Mouse (Mus musculus) gastrocnemius, adult 18-20 months (tissue): ENCODE results near the gene Ercc2. TPM values are rescaled to one million over a fixed set of nuclear protein-coding genes. Genes with fewer than 3 reads are reported as not detected.

ENCODE experiments used
- DNase-seq: peaks from one replicate; pipeline ENCODE4 v3.0.0; 2021; ENCODE audit warnings: low spot score
- total RNA-seq, 2 experiments: library from RNA; stranded (reverse); gene quantifications; 2 replicates each; pipeline ENCODE4 v1.2.3; 2021

Ercc2 gene
- total RNA-seq, 2 experiments from 2014 or later: 9.0 to 10.6 TPM

GRCm38 (mm10) chr7:19359299-19359891 is 22.4 kb upstream of the Ercc2 start, which contains the start of the genes Cd3eap and Ppp1r13l:
TSS of gene Cd3eap (minus strand) at chr7:19359483.
TSS of gene Ppp1r13l (plus strand) at chr7:19359749.
- DNase-seq: peak; percentile 89

- peak; percentile 78 for DNase-seq
These were observed 21.7 kb upstream of the Ercc2 start for GRCm38 (mm10) chr7:19359892-19360641.

- DNase-seq: peak; percentile 96
These were observed 20.9 kb upstream of the Ercc2 start for GRCm38 (mm10) chr7:19360944-19361343.

- peak; percentile 84 for DNase-seq
These were observed 20.1 kb upstream of the Ercc2 start for GRCm38 (mm10) chr7:19361720-19362119.

- no peak for DNase-seq
These were observed 19.5 kb upstream of the Ercc2 start for GRCm38 (mm10) chr7:19362276-19362675.

- DNase-seq: peak; percentile 83
These were observed 17.9 kb upstream of the Ercc2 start for GRCm38 (mm10) chr7:19363881-19364280.

- DNase-seq: no peak
These were observed 16.4 kb upstream of the Ercc2 start for GRCm38 (mm10) chr7:19365376-19365775.

GRCm38 (mm10) chr7:19368380-19368779 is 13.4 kb upstream of the Ercc2 start:
- no peak for DNase-seq

- DNase-seq: peak; percentile 37
These were observed 11.9 kb upstream of the Ercc2 start for GRCm38 (mm10) chr7:19369823-19370425.

- DNase-seq: no peak
These were observed 8.4 kb upstream of the Ercc2 start for GRCm38 (mm10) chr7:19373367-19373766.

GRCm38 (mm10) chr7:19375368-19375767 is 6.4 kb upstream of the Ercc2 start:
- no peak for DNase-seq

GRCm38 (mm10) chr7:19376019-19376418 is 5.8 kb upstream of the Ercc2 start:
- DNase-seq: no peak

GRCm38 (mm10) chr7:19378049-19378448 is 3.8 kb upstream of the Ercc2 start:
- DNase-seq: no peak

GRCm38 (mm10) chr7:19382166-19382541 is 344 bp downstream of the Ercc2 start:
- peak; percentile 19 for DNase-seq

- no peak for DNase-seq
These were observed 1.9 kb downstream of the Ercc2 start for GRCm38 (mm10) chr7:19383708-19384107.

- DNase-seq: no peak
These were observed 7.0 kb downstream of the Ercc2 start for GRCm38 (mm10) chr7:19388699-19389413.

GRCm38 (mm10) chr7:19394484-19394883 is 12.7 kb downstream of the Ercc2 start:
- DNase-seq: no peak

GRCm38 (mm10) chr7:19399496-19400280 is 17.9 kb downstream of the Ercc2 start:
- no peak for DNase-seq

- DNase-seq: no peak
These were observed 19.1 kb downstream of the Ercc2 start for GRCm38 (mm10) chr7:19400946-19401345.

- DNase-seq: no peak
These were observed 20.8 kb downstream of the Ercc2 start for GRCm38 (mm10) chr7:19402535-19403112.
